29 mouse cellular contexts compared by ENCODE assay signal in genomic region chr9:119909931-119910330, GRCm38 (mm10). TPM values are rescaled to one million over a fixed set of nuclear protein-coding genes. Genes with fewer than 3 reads are reported as not detected.
DNase-seq lines count a peak whose midpoint lies in the region; ATAC-seq lines count a peak whose summit lies in the region.
"Had no signal": no experiment of that assay in that cellular context is flagged by ENCODE, and none has a peak within 500 bp of the region (broad histone marks: within the 10 kb centered on the region; RNA-seq: fewer than 3 reads in every experiment).

No protein-coding gene starts in this region.

- peaks cover 94% of the 10 kb centered on the region for H3K36me3 ChIP-seq in kidney, embryonic 14.5 days (ENCODE audit: control insufficient read depth, insufficient read depth, low read length)

- ATAC-seq in frontal cortex, adult (ENCODE audit: low TSS enrichment): peak; percentile 70
- ATAC-seq in kidney, embryonic 14.5 days (ENCODE audit: low FRiP score, low TSS enrichment): no peak
- ATAC-seq: activated CD4-positive, CD25-positive, alpha-beta regulatory T cell, adult 4 months; CD4-positive, CD25-positive, alpha-beta regulatory T cell, adult 4 months; forebrain, embryonic 14.5 days; Patski had no signal

- no peaks in the 10 kb centered on the region for H3K27me3 ChIP-seq in kidney, embryonic 14.5 days (ENCODE audit: control insufficient read depth, insufficient read depth, low read length)
- H3K27me3 ChIP-seq: CH12.LX; embryonic facial prominence, embryonic 13.5 days; embryonic facial prominence, embryonic 15.5 days; forebrain, embryonic 12.5 days; Patski had no signal

- intact Hi-C loops in left cerebral cortex, postnatal 10 days (cut with DNase I): loop anchor here (5.0 kb wide), 1 partner anchor 458 kb away; no protein-coding TSS in a partner anchor

- no peak overlapping the region for H3K9ac ChIP-seq in kidney, embryonic 14.5 days (ENCODE audit: low read depth, low read length)
- H3K9ac ChIP-seq: embryonic facial prominence, embryonic 13.5 days; embryonic facial prominence, embryonic 15.5 days; forebrain, embryonic 12.5 days had no signal

- H3K27ac ChIP-seq in kidney, embryonic 14.5 days (ENCODE audit: low read depth, low read length): no peak overlapping the region
- H3K27ac ChIP-seq: embryonic facial prominence, embryonic 13.5 days; embryonic facial prominence, embryonic 15.5 days; forebrain, embryonic 10.5 days; forebrain, embryonic 12.5 days had no signal

- whole genome bisulfite sequencing in kidney, embryonic 14.5 days: 83% methylated on average over 3 of the region's 3 CpGs

- no peaks in the 10 kb centered on the region for H3K9me3 ChIP-seq in kidney, embryonic 14.5 days (ENCODE audit: control insufficient read depth, low read length)
- H3K9me3 ChIP-seq: embryonic facial prominence, embryonic 13.5 days; embryonic facial prominence, embryonic 15.5 days; forebrain, embryonic 10.5 days; forebrain, embryonic 12.5 days; G1E had no signal

- no peak for DNase-seq in frontal cortex, postnatal 10 days (ENCODE audit: low spot score in 2 of 2)
- peak; percentile 26 to 39 for DNase-seq in kidney, postnatal 4 days
- DNase-seq in right cerebral cortex, adult 18-20 months: peak; percentile 52
- DNase-seq in right cerebral cortex, postnatal 14 days: no peak
- no peak for DNase-seq in left cerebral cortex, postnatal 10 days (ENCODE audit: extremely low spot score in 1 of 2, low spot score in 2 of 2)
- DNase-seq: adrenal gland, adult 8-10 months; adrenal gland, postnatal 14 days; adrenal gland, postnatal 36 days; B cell, adult 2 months; cerebellum, adult 11 months; cerebellum, adult 18-20 months; cerebellum, adult 8-10 months; cerebellum, adult 9-11 months; cerebellum, postnatal 14 days; cerebellum, postnatal 36 days; embryo, embryonic 11 days had no signal

- no peak overlapping the region for H3K4me3 ChIP-seq in kidney, embryonic 14.5 days (ENCODE audit: low read length)
- H3K4me3 ChIP-seq: embryonic facial prominence, embryonic 13.5 days; embryonic facial prominence, embryonic 15.5 days; erythroblast, embryonic 14.5 days; forebrain, embryonic 10.5 days; forebrain, embryonic 12.5 days had no signal

- no peaks in the 10 kb centered on the region for H3K4me1 ChIP-seq in kidney, embryonic 14.5 days (ENCODE audit: control insufficient read depth, insufficient read depth, low read length)
- H3K4me1 ChIP-seq: embryonic facial prominence, embryonic 13.5 days; embryonic facial prominence, embryonic 15.5 days; forebrain, embryonic 10.5 days; forebrain, embryonic 12.5 days had no signal

- no peak overlapping the region for H3K4me2 ChIP-seq in kidney, embryonic 14.5 days (replicated peaks; ENCODE audit: low read depth, low read length)
- H3K4me2 ChIP-seq: embryonic facial prominence, embryonic 13.5 days; embryonic facial prominence, embryonic 15.5 days; forebrain, embryonic 12.5 days had no signal

RNA-seq across cellular contexts. Expression of gene Wdr48, which starts 15.3 kb away (rescaled TPM):
- polyA plus RNA-seq in kidney, embryonic 14.5 days (2014; fragmentation: Nextera tagmentation; extraction: Ambion mirVana): 41.8 and 58.4 TPM in 2 replicates
- 10 to 100 TPM; 75.7 to 85.8 TPM for total RNA-seq in left cerebral cortex, postnatal 10 days (2021)

RNA-seq across cellular contexts. Expression of gene Gorasp1, which starts 27.4 kb away (rescaled TPM):
- polyA plus RNA-seq in kidney, embryonic 14.5 days (2014; fragmentation: Nextera tagmentation; extraction: Ambion mirVana): 17.8 and 22.1 TPM in 2 replicates
- total RNA-seq in left cerebral cortex, postnatal 10 days (2021): 10 to 100 TPM; 26.1 to 26.2 TPM

RNA-seq across cellular contexts. Expression of gene Ttc21a, which starts 27.5 kb away (rescaled TPM):
- polyA plus RNA-seq in kidney, embryonic 14.5 days (2014; fragmentation: Nextera tagmentation; extraction: Ambion mirVana): 0.06 and 0.19 TPM in 2 replicates
- 1 to 10 TPM; 1.1 TPM for total RNA-seq in left cerebral cortex, postnatal 10 days (2021)
- polyA plus RNA-seq: activated CD4-positive, CD25-positive, alpha-beta regulatory T cell, adult 4 months; erythroblast, embryonic 14.5 days had no signal

Comparison
In these comparisons a context has a peak if more than half of its experiments do, and no peak if none do; other contexts are left out.
1. DNase-seq: peak in kidney, postnatal 4 days (2 of 2) and right cerebral cortex, adult 18-20 months (single experiment); none in frontal cortex, postnatal 10 days (0 of 2), right cerebral cortex, postnatal 14 days (single experiment) and left cerebral cortex, postnatal 10 days (0 of 2).